Mouse (Mus musculus) bone marrow, adult 2 months (tissue): ENCODE results near the gene Ppp1r13b.

ENCODE experiments used
- CTCF ChIP-seq: fragments of 200-500 bp; IDR thresholded peaks from 2 replicates; pipeline ENCODE4 v1.5.1; 2011; ENCODE audit warnings: low read length, control low read depth; ENCODE audit not compliant: control insufficient read depth, insufficient read depth
- POLR2A ChIP-seq: fragments of 200-500 bp; IDR thresholded peaks from 2 replicates; pipeline ENCODE4 v1.6.1; 2011; ENCODE audit warnings: low read depth, mild to moderate bottlenecking, control low read depth, low read length, borderline replicate concordance; ENCODE audit not compliant: control insufficient read depth

DNA sequence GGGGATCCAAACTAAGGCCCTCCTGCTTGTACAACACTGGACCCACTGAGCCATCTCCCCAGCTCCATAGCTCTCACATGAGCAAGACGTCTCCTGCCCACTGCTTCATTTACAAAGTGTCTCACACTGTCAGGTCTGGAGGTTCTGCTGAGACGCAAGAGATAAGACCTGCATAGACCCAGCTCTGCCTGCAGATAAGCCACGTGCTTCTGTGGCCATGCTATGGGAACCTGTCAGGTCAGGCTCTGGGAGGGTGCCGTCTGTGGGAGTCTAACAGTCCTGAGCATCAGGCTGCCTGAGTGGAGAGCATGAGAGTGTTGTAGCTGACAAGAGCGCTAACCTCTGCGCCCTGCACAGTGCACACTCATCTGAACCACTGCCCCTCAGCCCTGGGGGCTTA, 120.9 kb downstream of the Ppp1r13b start:
- TF ChIP-seq CTCF (no peak), POLR2A (no peak)
